Mouse (Mus musculus): ENCODE measurements around the gene 1700037H04Rik.

GRCm38 (mm10) chr2:131128211-131128610 lies 31.7 kb downstream of the 1700037H04Rik start:
- TF ChIP-seq POLR2A (IDR thresholded peaks at IDR 0.05; ENCODE audit: low read depth, low read length) (no peak), CTCF (IDR thresholded peaks at IDR 0.05; ENCODE audit: extremely low read depth, insufficient read depth, insufficient read length, insufficient replicate concordance) (no peak)
